Mouse (Mus musculus) adrenal gland, adult 8-10 months (tissue): Measurements from ENCODE around the gene Radil. TPM values are rescaled to one million over a fixed set of nuclear protein-coding genes. Genes with fewer than 3 reads are reported as not detected.

Experiments used
- DNase-seq: peaks from one replicate; pipeline ENCODE4 v3.0.0; 2022
- total RNA-seq, 4 experiments: library from RNA; stranded (reverse); gene quantifications; 2 replicates each; pipeline ENCODE4 v1.2.4; 2022

The Radil gene
- total RNA-seq: 1 to 10 TPM; 3.4 to 8.2 (median 4.1) TPM

GRCm38 (mm10) chr5:142550706-142551652, at the start of gene Radil:
Radil (minus strand) TSS chr5:142551098.
- peak; percentile 95 for DNase-seq

GRCm38 (mm10) chr5:142597648-142598390, 46.9 kb upstream of the Radil start:
- no peak for DNase-seq

GRCm38 (mm10) chr5:142596723-142597122, 45.8 kb upstream of the Radil start:
- no peak for DNase-seq

- no peak for DNase-seq
These were observed 44.8 kb upstream of the Radil start for GRCm38 (mm10) chr5:142595698-142596097.

GRCm38 (mm10) chr5:142590953-142591616, 40.2 kb upstream of the Radil start:
- DNase-seq: no peak

GRCm38 (mm10) chr5:142583616-142584126, 32.8 kb upstream of the Radil start:
- DNase-seq: no peak

GRCm38 (mm10) chr5:142581517-142581916, 30.6 kb upstream of the Radil start:
- DNase-seq: no peak

GRCm38 (mm10) chr5:142578192-142578591, 27.3 kb upstream of the Radil start:
- no peak for DNase-seq

GRCm38 (mm10) chr5:142576832-142577231, 25.9 kb upstream of the Radil start:
- peak; percentile 83 for DNase-seq

- DNase-seq: no peak
These were observed 23.6 kb upstream of the Radil start for GRCm38 (mm10) chr5:142574323-142575057.

- DNase-seq: no peak
These were observed 13.7 kb upstream of the Radil start for GRCm38 (mm10) chr5:142564606-142565005.

GRCm38 (mm10) chr5:142560261-142560660, 9.4 kb upstream of the Radil start:
- no peak for DNase-seq

GRCm38 (mm10) chr5:142557397-142558067, 6.6 kb upstream of the Radil start:
- DNase-seq: peak; percentile 69

- no peak for DNase-seq
These were observed 5.8 kb upstream of the Radil start for GRCm38 (mm10) chr5:142556721-142557120.

GRCm38 (mm10) chr5:142555866-142556265, 5.0 kb upstream of the Radil start:
- DNase-seq: peak; percentile 54

- no peak for DNase-seq
These were observed 765 bp downstream of the Radil start for GRCm38 (mm10) chr5:142549961-142550705.

- DNase-seq: no peak
These were observed 1.5 kb downstream of the Radil start for GRCm38 (mm10) chr5:142549441-142549840.

GRCm38 (mm10) chr5:142547066-142547465, 3.8 kb downstream of the Radil start:
- no peak for DNase-seq

- DNase-seq: no peak
These were observed 4.6 kb downstream of the Radil start for GRCm38 (mm10) chr5:142546344-142546743.

- no peak for DNase-seq
These were observed 5.7 kb downstream of the Radil start for GRCm38 (mm10) chr5:142545014-142545795.
